Mouse (Mus musculus) heart, embryonic 15.5 days (tissue): ENCODE data around the gene 1500009L16Rik. TPM values are rescaled to one million over a fixed set of nuclear protein-coding genes. Genes with fewer than 3 reads are reported as not detected.

Source experiments
- ATAC-seq: fragments of 200-750 bp; cut with Nextera tagmentation; replicated peaks from 2 replicates; pipeline ENCODE4 v1.8.0; 2017; ENCODE audit warnings: low read depth, moderate TSS enrichment; ENCODE audit not compliant: insufficient number of reproducible peaks, insufficient read depth, low FRiP score
- H3K27ac ChIP-seq: fragments of 300-500 bp; sonication (generic); 2 replicates; pipeline ENCODE4 v1.5.1; 2015; ENCODE audit warnings: mild to moderate bottlenecking, inconsistent platforms
- H3K27me3 ChIP-seq: fragments of 300-500 bp; sonication (generic); 2 replicates; pipeline ENCODE4 v1.6.1; 2015; ENCODE audit warnings: inconsistent platforms
- H3K36me3 ChIP-seq: fragments of 300-500 bp; sonication (generic); 2 replicates; pipeline ENCODE4 v1.6.1; 2015; ENCODE audit warnings: mild to moderate bottlenecking, inconsistent platforms
- H3K4me1 ChIP-seq: fragments of 300-500 bp; sonication (generic); replicated peaks from 2 replicates; pipeline ENCODE4 v1.6.1; 2015; ENCODE audit warnings: inconsistent platforms
- H3K4me2 ChIP-seq: fragments of 300-500 bp; sonication (generic); 2 replicates; pipeline ENCODE4 v1.6.1; 2015; ENCODE audit warnings: inconsistent platforms, mild to moderate bottlenecking, moderate library complexity
- H3K4me3 ChIP-seq: fragments of 300-500 bp; sonication (generic); 2 replicates; pipeline ENCODE4 v1.5.1; 2015; ENCODE audit warnings: mild to moderate bottlenecking, inconsistent platforms
- H3K9ac ChIP-seq: fragments of 300-500 bp; sonication (generic); 2 replicates; pipeline ENCODE4 v1.6.1; 2015; ENCODE audit warnings: mild to moderate bottlenecking, inconsistent platforms
- H3K9me3 ChIP-seq: fragments of 300-500 bp; sonication (generic); replicated peaks from 2 replicates; pipeline ENCODE4 v1.6.1; 2016; ENCODE audit warnings: inconsistent platforms
- WGBS: fragments of 180-500 bp; shearing (Covaris S2); methylation state at CpG from one replicate; pipeline ENCODE4 v1.1.7; 2015; ENCODE audit warnings: mixed read lengths; 5-methylcytosine and 5-hydroxymethylcytosine counted together
- polyA plus RNA-seq: library from polyadenylated mRNA; unstranded; fragments of >200 nt; fragmentation: Nextera tagmentation; extraction: Ambion mirVana; gene quantifications from 2 replicates; pipeline ENCODE4 v1.2.1, GENCODE M21; 2015

1500009L16Rik gene
- polyA plus RNA-seq, 1 experiment from 2014 or later, result 19.0 TPM

GRCm38 (mm10) chr10:83726164-83726563 lies 3.5 kb downstream of the 1500009L16Rik start:
- Histone ChIP-seq H3K27ac (peak overlapping the region; percentile 0; the same call in 1 of the 2 replicates), H3K27me3 (no peaks in the 10 kb centered on the region), H3K4me3 (no peak overlapping the region), H3K9me3 (no peaks in the 10 kb centered on the region), H3K36me3 (no peaks in the 10 kb centered on the region), H3K4me1 (peaks cover 14% of the 10 kb centered on the region), H3K4me2 (peak overlapping the region; percentile 3; the same call in 1 of the 2 replicates), H3K9ac (no peak overlapping the region)
- WGBS, result 47% methylated on average over 11 of the region's 11 CpGs
- no peak for ATAC-seq

DNA sequence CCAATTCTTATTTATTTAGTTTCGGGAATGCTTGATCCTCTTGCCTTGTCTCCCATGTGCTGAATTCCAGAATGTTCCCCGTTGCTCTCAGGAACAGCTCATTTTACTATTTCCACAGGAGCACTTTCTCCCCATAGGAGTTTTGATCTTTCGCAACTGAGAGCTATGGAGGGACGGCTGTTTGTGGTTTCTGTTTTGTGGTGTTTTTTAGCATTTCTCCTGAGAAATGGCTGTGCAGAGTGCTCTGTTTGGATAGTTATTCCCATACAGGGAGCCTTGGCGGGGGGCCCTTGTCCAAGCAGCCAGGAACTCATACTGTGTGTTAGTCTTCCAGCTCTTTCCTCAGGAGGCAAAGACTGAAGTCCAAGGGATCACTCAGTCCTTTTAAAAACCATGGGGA lies 5.2 kb downstream of the 1500009L16Rik start:
- Histone ChIP-seq H3K27ac (no peak overlapping the region), H3K9me3 (no peaks in the 10 kb centered on the region), H3K4me1 (peaks cover 5% of the 10 kb centered on the region; the same call in 1 of the 2 replicates), H3K36me3 (no peaks in the 10 kb centered on the region), H3K27me3 (no peaks in the 10 kb centered on the region), H3K4me3 (no peak overlapping the region), H3K9ac (no peak overlapping the region), H3K4me2 (no peak overlapping the region)
- WGBS, result 83% methylated on average over 5 of the region's 5 CpGs
- no peak for ATAC-seq

DNA sequence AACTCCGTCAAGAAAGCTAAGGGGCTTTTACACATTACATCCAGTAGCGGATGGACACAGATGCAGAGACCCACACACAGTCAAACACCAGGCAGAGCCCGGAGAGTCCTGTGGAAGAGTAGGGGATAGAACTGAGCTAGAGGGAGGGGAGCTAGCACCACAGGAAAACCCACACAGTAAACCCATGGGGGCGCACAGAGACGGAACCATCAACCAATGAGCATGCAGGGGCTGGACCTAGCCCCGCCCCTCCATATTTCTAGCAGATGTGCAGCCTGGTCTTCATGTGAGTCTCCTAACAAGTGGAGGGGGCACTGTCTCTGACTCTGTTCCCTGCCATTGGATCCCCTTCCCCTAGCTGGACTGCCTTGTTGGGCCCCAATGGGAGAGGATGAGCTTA lies 5.9 kb downstream of the 1500009L16Rik start:
- Histone ChIP-seq H3K27ac (no peak overlapping the region), H3K36me3 (no peaks in the 10 kb centered on the region), H3K9me3 (no peaks in the 10 kb centered on the region), H3K4me3 (no peak overlapping the region), H3K9ac (no peak overlapping the region), H3K27me3 (no peaks in the 10 kb centered on the region), H3K4me1 (peaks cover 5% of the 10 kb centered on the region; the same call in 1 of the 2 replicates), H3K4me2 (no peak overlapping the region)
- ATAC-seq, result no peak
- 77% methylated on average over 6 of the region's 6 CpGs for WGBS

- ATAC-seq, result no peak
- Histone ChIP-seq H3K27me3 (no peaks in the 10 kb centered on the region), H3K9ac (no peak overlapping the region), H3K36me3 (no peaks in the 10 kb centered on the region), H3K4me1 (no peaks in the 10 kb centered on the region; the same call in 1 of the 2 replicates), H3K9me3 (no peaks in the 10 kb centered on the region), H3K27ac (no peak overlapping the region), H3K4me2 (no peak overlapping the region), H3K4me3 (no peak overlapping the region)
- 79% methylated on average over 3 of the region's 3 CpGs for WGBS
Observed at GRCm38 (mm10) chr10:83729076-83729475, 6.4 kb downstream of the 1500009L16Rik start.

DNA sequence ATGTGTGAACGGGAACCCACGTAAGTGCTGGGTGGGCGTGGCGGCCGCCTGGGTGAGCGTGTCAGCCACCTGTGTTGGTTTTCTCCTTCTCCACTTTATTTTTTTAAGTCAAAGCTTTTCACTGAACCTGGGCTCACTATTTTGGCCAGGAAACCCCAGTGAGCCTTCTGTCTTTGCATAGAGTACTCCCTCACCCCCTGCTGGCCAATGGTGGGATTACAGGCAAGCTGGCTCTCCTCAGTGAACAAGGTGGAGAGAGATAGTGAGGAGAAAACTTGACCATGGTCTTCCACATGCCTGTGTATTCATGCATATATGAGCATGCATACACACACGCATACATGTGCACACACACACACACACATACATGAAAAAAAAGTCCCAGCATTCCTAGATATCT lies 6.8 kb downstream of the 1500009L16Rik start:
- 29% methylated on average over 7 of the region's 7 CpGs for WGBS
- H3K36me3 ChIP-seq, result no peaks in the 10 kb centered on the region
- no peak for ATAC-seq

DNA sequence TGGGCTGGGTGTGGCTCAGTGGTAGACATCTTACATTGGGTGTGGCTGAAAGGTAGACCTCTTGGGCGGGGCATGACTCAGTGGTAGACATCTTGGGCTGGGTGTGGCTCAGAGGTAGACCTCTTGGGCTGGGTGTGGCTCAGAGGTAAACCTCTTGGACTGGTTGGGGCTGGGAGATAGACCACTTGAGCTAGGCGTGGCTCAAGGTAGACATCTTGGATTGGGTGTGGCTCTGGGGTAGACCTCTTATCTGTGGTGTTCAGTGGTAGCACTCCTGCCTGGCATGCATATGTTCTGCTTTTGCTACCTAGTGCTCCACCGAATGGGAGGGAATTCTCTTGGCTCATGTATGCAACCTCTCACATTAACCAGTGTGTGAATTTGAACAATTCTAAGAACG lies 11.1 kb downstream of the 1500009L16Rik start:
- H3K4me3 ChIP-seq, result no peak overlapping the region
- 82% methylated on average over 4 of the region's 4 CpGs for WGBS
- no peak for ATAC-seq

More for the DNA sequence above, 6.8 kb downstream of the 1500009L16Rik start:
- Histone ChIP-seq H3K4me1 (no peaks in the 10 kb centered on the region; the same call in 1 of the 2 replicates), H3K4me3 (no peak overlapping the region), H3K9me3 (no peaks in the 10 kb centered on the region), H3K27me3 (no peaks in the 10 kb centered on the region), H3K9ac (no peak overlapping the region), H3K27ac (no peak overlapping the region), H3K4me2 (no peak overlapping the region)

GRCm38 (mm10) chr10:83738996-83739655 lies 16.5 kb downstream of the 1500009L16Rik start:
- WGBS, result 58% methylated on average over 15 of the region's 15 CpGs
- ATAC-seq, result no peak
- Histone ChIP-seq H3K9ac (no peak overlapping the region), H3K27ac (no peak overlapping the region), H3K4me3 (no peak overlapping the region), H3K27me3 (no peaks in the 10 kb centered on the region), H3K4me1 (peaks cover 12% of the 10 kb centered on the region; the same call in 1 of the 2 replicates), H3K36me3 (0 out of 2 replicates have a peak, but pooled peaks cover 5% of the 10 kb centered on the region), H3K9me3 (peaks cover 4% of the 10 kb centered on the region; the same call in 1 of the 2 replicates), H3K4me2 (peak overlapping the region; percentile 26; the same call in 1 of the 2 replicates)

More for the DNA sequence above, 11.1 kb downstream of the 1500009L16Rik start:
- Histone ChIP-seq H3K4me2 (no peak overlapping the region), H3K27me3 (no peaks in the 10 kb centered on the region), H3K4me1 (0 out of 2 replicates have a peak, but pooled peaks cover 2% of the 10 kb centered on the region), H3K9ac (no peak overlapping the region), H3K36me3 (no peaks in the 10 kb centered on the region), H3K27ac (no peak overlapping the region), H3K9me3 (no peaks in the 10 kb centered on the region)

- no peak overlapping the region for H3K9ac ChIP-seq
- H3K9me3 ChIP-seq, result peaks cover 4% of the 10 kb centered on the region; the same call in 1 of the 2 replicates
- 67% methylated on average over 3 of the region's 3 CpGs for WGBS
- H3K4me3 ChIP-seq, result no peak overlapping the region
- 0 out of 2 replicates have a peak, but pooled peaks cover 5% of the 10 kb centered on the region for H3K36me3 ChIP-seq
- ATAC-seq, result 0 out of 2 replicates have a peak, but pooled peaks have one; percentile 18
- H3K27me3 ChIP-seq, result no peaks in the 10 kb centered on the region
- peaks cover 6% of the 10 kb centered on the region; the same call in 1 of the 2 replicates for H3K4me1 ChIP-seq
- no peak overlapping the region for H3K4me2 ChIP-seq
- H3K27ac ChIP-seq, result peak overlapping the region; percentile 35; the same call in 1 of the 2 replicates
Observed at GRCm38 (mm10) chr10:83744656-83745055, 22.0 kb downstream of the 1500009L16Rik start.

DNA sequence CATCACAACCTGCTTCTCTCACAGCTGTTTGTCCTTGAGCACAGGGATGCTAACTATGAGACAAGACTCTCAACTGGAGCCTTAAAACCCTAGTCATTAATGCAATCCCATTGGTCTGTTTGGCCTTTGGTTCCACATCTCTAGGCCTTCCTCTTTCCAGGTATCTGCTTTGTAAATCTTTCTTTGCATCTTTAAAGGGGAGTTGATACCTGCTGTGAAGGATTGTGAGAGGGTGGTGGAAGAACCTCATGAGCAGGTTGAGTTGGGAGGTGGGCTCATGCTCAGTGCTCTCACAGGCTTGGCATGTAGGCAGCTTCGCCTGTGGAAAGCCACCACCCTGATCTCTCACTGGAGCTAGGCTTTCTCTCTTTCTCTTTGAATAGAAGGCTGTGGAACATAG lies 30.4 kb downstream of the 1500009L16Rik start:
- Histone ChIP-seq H3K27ac (no peak overlapping the region), H3K27me3 (no peaks in the 10 kb centered on the region), H3K4me3 (no peak overlapping the region), H3K36me3 (no peaks in the 10 kb centered on the region), H3K9me3 (no peaks in the 10 kb centered on the region), H3K4me1 (peaks cover 9% of the 10 kb centered on the region), H3K9ac (no peak overlapping the region), H3K4me2 (no peak overlapping the region)
- ATAC-seq, result no peak
- 65% methylated on average over 1 of the region's 1 CpGs for WGBS

GRCm38 (mm10) chr10:83757343-83757962 lies 34.8 kb downstream of the 1500009L16Rik start:
- Histone ChIP-seq H3K27me3 (no peaks in the 10 kb centered on the region), H3K27ac (no peak overlapping the region), H3K9me3 (no peaks in the 10 kb centered on the region), H3K4me1 (peaks cover 21% of the 10 kb centered on the region), H3K4me3 (no peak overlapping the region), H3K4me2 (no peak overlapping the region), H3K9ac (no peak overlapping the region), H3K36me3 (no peaks in the 10 kb centered on the region)
- 46% methylated on average over 17 of the region's 17 CpGs for WGBS
- no peak for ATAC-seq

DNA sequence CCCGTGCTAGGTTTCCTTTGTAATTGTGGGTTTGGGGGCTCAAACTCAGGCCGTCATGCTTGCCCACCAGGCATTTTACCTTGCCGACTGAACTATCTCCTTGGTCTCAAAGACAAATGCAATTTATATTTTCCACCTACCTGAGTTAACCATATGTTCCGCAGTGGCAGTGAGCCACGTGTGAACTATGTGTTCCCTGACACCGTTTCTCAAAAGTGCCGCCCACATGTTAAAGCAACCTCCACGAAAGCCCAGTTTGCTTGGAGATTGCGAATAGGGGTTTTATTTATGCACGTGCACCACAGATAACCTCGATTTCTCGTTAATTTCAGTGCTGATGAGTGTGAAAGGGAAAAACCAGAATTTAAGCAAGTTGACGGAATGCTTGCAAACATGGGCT lies 36.1 kb downstream of the 1500009L16Rik start:
- no peak for ATAC-seq
- Histone ChIP-seq H3K4me3 (no peak overlapping the region), H3K9ac (no peak overlapping the region), H3K9me3 (no peaks in the 10 kb centered on the region), H3K4me2 (no peak overlapping the region), H3K36me3 (no peaks in the 10 kb centered on the region), H3K27ac (no peak overlapping the region), H3K27me3 (no peaks in the 10 kb centered on the region), H3K4me1 (peaks cover 21% of the 10 kb centered on the region)
- 84% methylated on average over 13 of the region's 13 CpGs for WGBS
